Mouse (Mus musculus) kidney, postnatal 0 days (tissue): ENCODE data around the gene Edc3. TPM values are rescaled to one million over a fixed set of nuclear protein-coding genes. Genes with fewer than 3 reads are reported as not detected.

ENCODE experiments used
- ATAC-seq: fragments of 200-750 bp; cut with Nextera tagmentation; replicated peaks from 2 replicates; pipeline ENCODE4 v1.8.0; 2017; ENCODE audit warnings: low read depth, moderate number of reproducible peaks, moderate TSS enrichment, moderate library complexity; ENCODE audit not compliant: low FRiP score
- DNase-seq: peaks from one replicate; pipeline ENCODE4 v3.0.0-alpha.2; 2016; ENCODE audit warnings: low spot score
- H3K27ac ChIP-seq: fragments of 300-500 bp; sonication (generic); 2 replicates; pipeline ENCODE4 v1.5.1; 2014; ENCODE audit warnings: mild to moderate bottlenecking
- H3K27me3 ChIP-seq: fragments of 300-500 bp; sonication (generic); 2 replicates; pipeline ENCODE4 v1.6.1; 2014; ENCODE audit warnings: low read length, mixed read lengths; ENCODE audit not compliant: insufficient read depth
- H3K36me3 ChIP-seq: fragments of 300-500 bp; sonication (generic); 2 replicates; pipeline ENCODE4 v1.6.1; 2014; ENCODE audit warnings: low read length, mixed read lengths; ENCODE audit not compliant: insufficient read depth
- H3K4me1 ChIP-seq: fragments of 300-500 bp; sonication (generic); replicated peaks from 2 replicates; pipeline ENCODE4 v1.6.1; 2014; ENCODE audit warnings: antibody characterized with exemption, low read length, mixed read lengths; ENCODE audit not compliant: insufficient read depth
- H3K4me2 ChIP-seq: fragments of 300-500 bp; sonication (generic); 2 replicates; pipeline ENCODE4 v1.6.1; 2014; ENCODE audit warnings: mild to moderate bottlenecking, low read length, moderate library complexity, mixed read lengths
- H3K4me3 ChIP-seq: fragments of 300-500 bp; sonication (generic); replicated peaks from 2 replicates; pipeline ENCODE4 v1.5.1; 2014; ENCODE audit warnings: low read depth, low read length
- H3K9ac ChIP-seq: fragments of 300-500 bp; sonication (generic); 2 replicates; pipeline ENCODE4 v1.6.1; 2014; ENCODE audit warnings: low read depth, low read length
- H3K9me3 ChIP-seq: fragments of 300-500 bp; sonication (generic); replicated peaks from 2 replicates; pipeline ENCODE4 v1.6.1; 2016; ENCODE audit warnings: low read length, inconsistent platforms, mixed read lengths
- CTCF ChIP-seq: IDR thresholded peaks from 2 replicates; pipeline ENCODE4 v1.5.1; 2016; ENCODE audit warnings: antibody characterized with exemption, low read depth, mild to moderate bottlenecking, moderate library complexity
- WGBS: fragments of 180-500 bp; shearing (Covaris S2); extraction: QIAGEN DNeasy Blood & Tissue Kit; methylation state at CpG from one replicate; pipeline ENCODE4 v1.1.7; 2014; 5-methylcytosine and 5-hydroxymethylcytosine counted together
- polyA plus RNA-seq: library from polyadenylated mRNA; unstranded; fragments of >200 nt; fragmentation: Nextera tagmentation; extraction: Ambion mirVana; gene quantifications from 2 replicates; pipeline ENCODE4 v1.2.1, GENCODE M21; 2015

The Edc3 gene
- polyA plus RNA-seq, 1 experiment from 2014 or later, result 23.1 TPM

DNA sequence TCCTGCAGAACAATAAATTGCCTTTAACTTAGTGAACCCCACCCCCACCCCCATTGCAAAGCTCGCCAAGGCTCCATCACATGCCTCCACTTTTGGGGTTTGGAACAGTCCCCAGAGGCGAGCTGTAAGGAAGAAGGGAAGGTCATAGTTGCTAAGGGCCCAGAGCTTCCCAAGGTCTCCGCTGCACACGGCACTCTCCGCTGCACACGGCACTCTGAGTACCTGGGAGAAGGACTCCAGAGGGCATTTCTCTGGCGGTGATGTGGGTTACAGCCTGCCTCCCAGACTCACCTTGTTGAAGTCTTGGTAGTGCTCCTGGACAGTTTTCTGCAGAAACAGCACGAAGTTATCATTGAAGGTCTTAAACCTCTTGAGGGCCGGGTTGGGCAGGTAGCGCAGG, 26.9 kb upstream of the Edc3 start:
- no peak for TF ChIP-seq CTCF
- H3K36me3 ChIP-seq, result no peaks in the 10 kb centered on the region
- no peaks in the 10 kb centered on the region for H3K4me1 ChIP-seq
- no peak overlapping the region for H3K27ac ChIP-seq
- no peak for DNase-seq
- no peaks in the 10 kb centered on the region for H3K27me3 ChIP-seq
- H3K4me2 ChIP-seq, result no peak overlapping the region
- no peak for ATAC-seq
- 75% methylated on average over 10 of the region's 10 CpGs for WGBS
- H3K9ac ChIP-seq, result no peak overlapping the region
- no peaks in the 10 kb centered on the region for H3K9me3 ChIP-seq
- no peak overlapping the region for H3K4me3 ChIP-seq

GRCm38 (mm10) chr9:57683520-57683919, 24.8 kb upstream of the Edc3 start, which contains the start of gene Cyp1a2:
Cyp1a2 (minus strand) TSS chr9:57683703.
- H3K4me3 ChIP-seq, result no peak within 1 kb of the TSS
- H3K9ac ChIP-seq, result no peak within 1 kb of the TSS
- H3K4me2 ChIP-seq, result no peak within 1 kb of the TSS
- no peak for TF ChIP-seq CTCF
- no peaks in the 10 kb centered on the region for H3K27me3 ChIP-seq
- no peaks in the 10 kb centered on the region for H3K4me1 ChIP-seq
- H3K27ac ChIP-seq, result no peak within 1 kb of the TSS
- no peaks in the 10 kb centered on the region for H3K9me3 ChIP-seq
- no peaks in the 10 kb centered on the region for H3K36me3 ChIP-seq
- ATAC-seq (no peak), DNase-seq (no peak)
- WGBS, result 69% methylated on average over 5 of the region's 5 CpGs

DNA sequence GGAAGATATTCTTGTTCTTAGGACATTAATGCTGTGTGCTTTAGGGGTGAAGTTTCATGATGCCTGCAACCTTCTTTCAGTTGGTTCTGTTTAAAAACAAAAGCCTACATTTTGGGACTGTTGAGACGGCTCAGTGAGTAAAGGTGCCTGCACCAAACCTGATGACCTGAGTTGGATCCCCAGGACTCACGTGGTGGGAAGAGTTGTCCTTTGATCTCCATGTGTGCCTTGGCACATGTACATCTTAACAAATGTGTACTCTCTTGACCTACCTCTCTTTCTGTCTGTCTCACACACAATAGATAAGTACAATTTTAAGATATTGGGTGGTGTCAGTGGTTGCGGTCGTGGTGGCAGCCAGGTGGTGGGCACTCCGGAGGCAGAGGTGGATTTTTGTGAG, 22.3 kb upstream of the Edc3 start:
- no peak for TF ChIP-seq CTCF
- H3K27me3 ChIP-seq, result no peaks in the 10 kb centered on the region
- no peaks in the 10 kb centered on the region for H3K36me3 ChIP-seq
- no peak overlapping the region for H3K27ac ChIP-seq
- ATAC-seq, result no peak
- 85% methylated on average over 5 of the region's 5 CpGs for WGBS
- no peaks in the 10 kb centered on the region for H3K4me1 ChIP-seq
- no peak overlapping the region for H3K4me2 ChIP-seq
- no peak overlapping the region for H3K9ac ChIP-seq
- no peak for DNase-seq
- no peak overlapping the region for H3K4me3 ChIP-seq
- H3K9me3 ChIP-seq, result no peaks in the 10 kb centered on the region

GRCm38 (mm10) chr9:57687751-57688150, 20.6 kb upstream of the Edc3 start, which contains the start of gene Cyp1a1:
Cyp1a1 (plus strand) TSS chr9:57687928.
- Histone ChIP-seq H3K36me3 (no peaks in the 10 kb centered on the region), H3K4me1 (no peaks in the 10 kb centered on the region), H3K9ac (no peak within 1 kb of the TSS), H3K4me2 (no peak within 1 kb of the TSS), H3K27ac (no peak within 1 kb of the TSS), H3K4me3 (no peak within 1 kb of the TSS), H3K9me3 (no peaks in the 10 kb centered on the region), H3K27me3 (no peaks in the 10 kb centered on the region)
- 89% methylated on average over 2 of the region's 2 CpGs for WGBS
- TF ChIP-seq CTCF, result no peak
- ATAC-seq (no peak), DNase-seq (no peak)

- Histone ChIP-seq H3K4me2 (no peak overlapping the region), H3K9ac (no peak overlapping the region), H3K36me3 (no peaks in the 10 kb centered on the region), H3K4me1 (no peaks in the 10 kb centered on the region), H3K27ac (no peak overlapping the region), H3K4me3 (no peak overlapping the region), H3K9me3 (no peaks in the 10 kb centered on the region), H3K27me3 (no peaks in the 10 kb centered on the region)
- peak; percentile 46; the same call in 1 of the 2 replicates for TF ChIP-seq CTCF
- no peak for ATAC-seq
- no peak for DNase-seq
- WGBS, result 42% methylated on average over 2 of the region's 2 CpGs
Observed at GRCm38 (mm10) chr9:57688158-57688557, 20.2 kb upstream of the Edc3 start.

DNA sequence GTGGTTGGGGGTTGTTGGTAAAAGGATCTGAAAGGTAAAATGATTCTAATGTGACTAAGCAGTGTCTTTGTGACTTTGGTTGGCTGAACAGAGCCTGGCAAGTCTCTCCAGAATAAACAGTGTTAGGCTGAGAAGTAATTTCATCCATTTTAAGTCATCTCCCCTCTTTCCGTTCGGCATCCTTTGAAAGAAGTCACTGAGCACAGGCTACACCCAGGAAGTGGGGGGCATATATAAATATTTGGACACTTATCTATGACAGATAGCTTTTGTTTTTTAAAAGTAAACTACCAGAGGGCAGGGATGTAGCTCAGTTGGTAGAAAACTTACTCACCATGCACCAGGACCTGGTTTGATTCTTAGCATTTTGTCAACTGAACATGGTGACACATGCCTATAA, 19.7 kb upstream of the Edc3 start:
- Histone ChIP-seq H3K36me3 (no peaks in the 10 kb centered on the region), H3K4me3 (no peak overlapping the region), H3K9ac (no peak overlapping the region), H3K4me2 (no peak overlapping the region), H3K27me3 (no peaks in the 10 kb centered on the region), H3K9me3 (no peaks in the 10 kb centered on the region), H3K4me1 (no peaks in the 10 kb centered on the region), H3K27ac (no peak overlapping the region)
- 39% methylated on average over 2 of the region's 2 CpGs for WGBS
- DNase-seq (no peak), ATAC-seq (no peak)
- no peak for TF ChIP-seq CTCF

GRCm38 (mm10) chr9:57694108-57694507, 14.2 kb upstream of the Edc3 start:
- Histone ChIP-seq H3K9ac (no peak overlapping the region), H3K36me3 (no peaks in the 10 kb centered on the region), H3K27me3 (no peaks in the 10 kb centered on the region), H3K27ac (no peak overlapping the region), H3K4me1 (peaks cover 5% of the 10 kb centered on the region), H3K9me3 (no peaks in the 10 kb centered on the region), H3K4me3 (no peak overlapping the region), H3K4me2 (no peak overlapping the region)
- ATAC-seq, result no peak
- TF ChIP-seq CTCF, result no peak
- DNase-seq, result no peak
- WGBS, result 82% methylated on average over 2 of the region's 2 CpGs
